Mouse (Mus musculus): ENCODE measurements around the gene Tssk4. TPM values are rescaled to one million over a fixed set of nuclear protein-coding genes. Genes with fewer than 3 reads are reported as not detected.

Tssk4 gene
- 6.5 TPM in 1 of 2 replicates, not detected in the other for total RNA-seq (2015; ENCODE audit: low replicate concordance)
- total RNA-seq (2017; ENCODE audit: low replicate concordance): 1.3 and 2.5 TPM in 2 replicates

GRCm38 (mm10) chr14:55649884-55650283, at the start of gene Tssk4:
Gene Tssk4, plus strand, starts transcription at chr14:55650184.
- no peak for ATAC-seq (replicated peaks; ENCODE audit: low FRiP score, poor library complexity, severe bottlenecking)

GRCm38 (mm10) chr14:55603271-55603632, 46.7 kb upstream of the Tssk4 start, which contains the start of gene Irf9:
Gene Irf9, plus strand, starts transcription at chr14:55603571.
- peak; percentile 11 for ATAC-seq (replicated peaks; ENCODE audit: low FRiP score, poor library complexity, severe bottlenecking)

GRCm38 (mm10) chr14:55603633-55604576, 46.1 kb upstream of the Tssk4 start:
- peak; percentile 89 for ATAC-seq (replicated peaks; ENCODE audit: low FRiP score, poor library complexity, severe bottlenecking)

GRCm38 (mm10) chr14:55604823-55605222, 45.2 kb upstream of the Tssk4 start:
- ATAC-seq (replicated peaks; ENCODE audit: low FRiP score, poor library complexity, severe bottlenecking): no peak

DNA sequence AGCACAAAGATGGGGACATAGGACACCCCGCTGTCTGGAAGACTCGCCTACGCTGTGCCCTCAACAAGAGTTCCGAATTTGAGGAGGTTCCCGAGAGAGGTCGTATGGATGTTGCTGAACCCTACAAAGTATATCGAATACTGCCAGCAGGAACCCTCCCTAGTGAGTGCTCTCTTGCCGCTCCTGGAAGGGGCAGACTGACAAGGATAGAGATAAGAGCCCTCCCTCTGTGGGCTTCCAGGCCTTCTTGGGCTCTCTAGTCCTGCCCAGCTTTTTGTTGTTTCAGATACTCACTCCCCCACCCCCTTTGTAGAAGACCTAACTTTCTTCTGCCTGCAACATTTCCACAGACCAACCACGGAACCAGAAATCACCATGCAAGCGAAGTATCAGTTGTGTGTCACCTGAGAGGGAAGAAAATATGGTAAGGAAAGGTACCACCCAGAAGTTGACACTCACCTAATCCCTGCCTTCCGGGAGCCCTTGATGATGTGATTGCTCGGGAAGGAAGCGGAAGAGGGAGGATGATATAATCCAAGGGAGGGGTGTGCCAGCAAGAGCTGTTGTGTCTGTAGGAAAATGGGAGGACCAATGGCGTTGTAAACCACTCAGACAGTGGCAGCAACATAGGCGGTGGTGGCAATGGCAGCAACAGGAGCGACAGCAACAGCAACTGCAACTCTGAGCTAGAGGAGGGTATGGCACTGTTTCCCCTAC, 44.1 kb upstream of the Tssk4 start:
- 0 out of 2 replicates have a peak, but pooled peaks have one; percentile 27 for ATAC-seq (replicated peaks; ENCODE audit: low FRiP score, poor library complexity, severe bottlenecking)

DNA sequence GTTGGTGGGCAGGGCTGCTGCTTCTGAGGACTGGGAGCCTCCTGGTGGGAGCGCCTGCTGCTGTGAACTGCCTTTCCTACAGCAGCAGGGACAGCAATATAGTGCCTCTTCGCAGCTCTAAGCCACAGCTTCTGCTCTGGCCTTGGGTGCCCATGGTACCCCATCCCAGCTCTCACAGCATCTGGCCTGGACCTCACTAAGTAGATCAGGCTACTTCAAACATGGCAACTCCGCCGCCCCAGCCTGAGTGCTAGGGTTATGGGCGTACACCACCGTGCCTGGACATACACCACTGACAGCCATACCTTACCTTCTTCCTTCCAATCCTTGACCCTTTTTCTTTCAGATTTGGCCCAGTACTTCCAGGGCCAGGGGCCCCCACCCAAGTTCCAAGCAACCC, 41.6 kb upstream of the Tssk4 start:
- no peak for ATAC-seq (replicated peaks; ENCODE audit: low FRiP score, poor library complexity, severe bottlenecking)

DNA sequence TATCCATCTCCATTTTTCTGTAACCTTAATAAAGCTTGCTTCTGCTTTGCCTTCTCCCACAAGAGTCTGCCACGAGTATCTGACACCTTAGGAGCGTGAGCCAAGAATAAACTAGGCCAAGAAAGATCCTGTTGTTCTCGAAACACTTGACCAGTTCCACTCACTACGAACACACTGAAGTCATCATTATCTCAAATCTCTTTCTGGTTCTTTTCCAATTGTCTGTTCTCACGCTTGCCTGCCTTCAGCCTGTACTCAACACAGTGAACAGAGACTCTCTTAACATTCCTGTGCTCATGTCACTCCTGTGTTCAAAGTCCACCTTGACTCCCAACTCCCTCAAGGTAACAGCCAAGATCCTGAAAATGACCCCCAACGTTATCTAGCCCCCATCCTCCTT, 36.6 kb upstream of the Tssk4 start:
- no peak for ATAC-seq (replicated peaks; ENCODE audit: low FRiP score, poor library complexity, severe bottlenecking)

DNA sequence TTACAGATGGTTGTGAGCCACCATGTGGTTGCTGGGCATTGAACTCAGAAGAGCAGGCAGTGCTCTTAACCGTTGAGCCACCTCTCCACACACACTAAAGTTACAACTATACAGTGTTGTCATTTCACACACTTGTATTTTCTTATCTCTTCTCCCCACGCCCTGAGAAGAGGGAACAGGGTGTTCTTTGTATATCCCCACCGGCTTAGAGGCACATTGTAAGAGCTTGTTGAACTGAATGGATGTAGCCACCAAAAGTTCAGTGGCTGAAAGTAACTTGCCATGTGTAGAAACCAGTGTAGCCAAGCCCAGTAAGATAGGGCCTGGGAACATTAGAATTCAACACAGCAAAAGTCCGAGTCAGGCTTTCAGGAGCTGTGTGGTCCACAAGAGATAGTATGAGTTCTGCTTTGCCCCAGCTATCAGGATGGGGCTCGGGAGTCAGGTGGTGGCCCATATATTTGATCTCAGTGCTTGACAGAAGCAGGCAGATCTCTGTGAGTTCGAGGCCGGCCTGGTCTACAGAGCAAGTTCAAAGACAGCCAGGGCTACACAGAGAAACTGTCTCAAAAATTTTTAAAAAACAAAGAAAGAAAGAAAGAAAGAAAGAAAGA, 35.3 kb upstream of the Tssk4 start:
- peak; percentile 46 for ATAC-seq (replicated peaks; ENCODE audit: low FRiP score, poor library complexity, severe bottlenecking)

GRCm38 (mm10) chr14:55615876-55616275, 34.1 kb upstream of the Tssk4 start:
- ATAC-seq (replicated peaks; ENCODE audit: low FRiP score, poor library complexity, severe bottlenecking): no peak

- no peak for ATAC-seq (replicated peaks; ENCODE audit: low FRiP score, poor library complexity, severe bottlenecking)
Measured at GRCm38 (mm10) chr14:55616844-55617243, 33.1 kb upstream of the Tssk4 start.

DNA sequence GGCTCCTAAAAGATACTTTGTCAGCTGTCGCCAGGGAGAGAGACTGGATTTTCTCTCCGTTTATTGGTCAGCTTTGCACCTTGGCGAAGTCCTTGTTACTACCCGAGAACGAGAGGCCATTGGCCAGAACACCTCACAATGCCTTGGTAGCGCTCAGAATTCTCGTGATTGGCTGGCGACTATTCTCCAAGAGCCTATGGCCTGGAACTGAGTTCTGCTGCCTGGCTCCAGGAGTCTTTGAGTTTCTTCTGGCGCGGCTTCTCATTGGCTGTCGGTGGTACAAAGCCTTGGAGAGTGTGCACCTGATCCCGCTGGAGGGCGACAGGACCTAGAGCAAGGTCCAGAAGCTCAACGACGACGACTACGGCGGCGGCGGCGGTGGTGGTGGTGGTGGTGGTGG, 32.2 kb upstream of the Tssk4 start, which contains the start of gene Rec8:
Gene Rec8, plus strand, starts transcription at position 216 of the 400 bp plus-strand sequence.
- ATAC-seq (replicated peaks; ENCODE audit: low FRiP score, poor library complexity, severe bottlenecking): peak; percentile 84

DNA sequence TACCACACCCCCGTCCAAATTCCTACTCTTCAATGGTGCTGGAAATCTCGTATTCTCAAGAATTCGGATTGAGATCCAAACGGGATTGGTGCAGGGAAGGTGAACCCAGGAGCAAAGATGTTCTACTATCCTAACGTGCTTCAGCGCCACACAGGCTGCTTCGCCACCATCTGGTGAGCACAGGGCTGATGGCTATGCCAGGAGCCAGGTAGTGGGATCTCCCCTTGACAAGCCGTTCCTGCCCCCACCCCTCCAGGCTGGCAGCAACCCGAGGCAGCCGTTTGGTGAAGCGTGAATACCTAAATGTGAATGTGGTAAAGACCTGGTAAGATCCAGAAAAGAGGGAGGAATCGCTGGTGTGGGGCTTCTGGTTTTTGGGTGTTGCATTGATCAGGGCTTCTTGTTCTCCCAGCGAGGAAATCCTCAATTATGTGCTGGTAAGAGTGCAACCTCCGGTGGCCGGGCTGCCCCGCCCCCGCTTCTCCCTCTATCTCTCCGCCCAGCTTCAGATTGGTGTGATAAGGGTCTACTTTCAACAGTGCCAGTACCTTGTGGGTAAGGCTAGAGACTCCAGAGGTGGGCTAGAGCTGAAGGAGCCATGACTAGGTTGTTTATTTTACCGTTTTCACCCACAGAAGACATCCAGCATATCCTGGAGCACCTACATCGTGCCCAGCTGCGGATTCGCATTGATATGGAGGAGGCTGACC, 31.3 kb upstream of the Tssk4 start:
- peak; percentile 60 for ATAC-seq (replicated peaks; ENCODE audit: low FRiP score, poor library complexity, severe bottlenecking)

GRCm38 (mm10) chr14:55628077-55628827, 21.7 kb upstream of the Tssk4 start:
- peak; percentile 43; the same call in 1 of the 2 replicates for ATAC-seq (replicated peaks; ENCODE audit: low FRiP score, poor library complexity, severe bottlenecking)

- ATAC-seq (replicated peaks; ENCODE audit: low FRiP score, poor library complexity, severe bottlenecking): peak; percentile 72
Measured at GRCm38 (mm10) chr14:55629312-55629711, 20.7 kb upstream of the Tssk4 start.

- 0 out of 2 replicates have a peak, but pooled peaks have one; percentile 12 for ATAC-seq (replicated peaks; ENCODE audit: low FRiP score, poor library complexity, severe bottlenecking)
Measured at GRCm38 (mm10) chr14:55634874-55635522, 15.0 kb upstream of the Tssk4 start.

DNA sequence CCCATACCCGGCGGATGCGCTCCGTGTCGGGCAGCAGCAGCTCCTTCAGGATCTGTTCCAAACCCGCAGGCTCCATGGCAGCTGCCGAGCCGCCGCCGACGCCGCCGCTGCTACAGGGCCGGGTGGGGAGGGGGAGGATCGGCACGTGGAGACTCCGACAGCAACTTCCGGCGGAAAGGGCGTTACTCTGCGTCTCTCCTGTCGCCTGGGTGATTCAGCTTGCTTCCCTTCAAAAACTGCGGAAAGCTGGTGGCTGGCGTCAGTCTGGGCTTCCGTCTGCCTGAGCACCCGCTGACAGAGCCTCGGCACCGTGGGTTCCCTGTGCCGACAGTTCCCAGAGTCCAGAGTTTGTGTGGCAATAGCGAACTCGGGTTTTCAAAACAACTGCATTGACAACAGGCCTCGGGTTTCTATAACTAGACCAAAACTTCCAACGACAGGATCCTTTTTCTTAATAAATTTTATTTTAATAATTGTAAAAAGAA, 14.4 kb upstream of the Tssk4 start, which contains the start of gene Ipo4:
Gene Ipo4, minus strand, starts transcription at position 435 of the 485 bp plus-strand sequence.
- ATAC-seq (replicated peaks; ENCODE audit: low FRiP score, poor library complexity, severe bottlenecking): peak; percentile 80

GRCm38 (mm10) chr14:55637795-55638194, 12.2 kb upstream of the Tssk4 start, which contains the start of gene Gm49378:
Gene Gm49378, minus strand, starts transcription at chr14:55637895.
- no peak for ATAC-seq (replicated peaks; ENCODE audit: low FRiP score, poor library complexity, severe bottlenecking)

GRCm38 (mm10) chr14:55640816-55641215, 9.2 kb upstream of the Tssk4 start:
- ATAC-seq (replicated peaks; ENCODE audit: low FRiP score, poor library complexity, severe bottlenecking): no peak
